Mouse (Mus musculus): Measurements from ENCODE around the gene Boc. TPM values are rescaled to one million over a fixed set of nuclear protein-coding genes. Genes with fewer than 3 reads are reported as not detected.

Gene Boc
- polyA plus RNA-seq, 1 experiment = 1.3 TPM

DNA sequence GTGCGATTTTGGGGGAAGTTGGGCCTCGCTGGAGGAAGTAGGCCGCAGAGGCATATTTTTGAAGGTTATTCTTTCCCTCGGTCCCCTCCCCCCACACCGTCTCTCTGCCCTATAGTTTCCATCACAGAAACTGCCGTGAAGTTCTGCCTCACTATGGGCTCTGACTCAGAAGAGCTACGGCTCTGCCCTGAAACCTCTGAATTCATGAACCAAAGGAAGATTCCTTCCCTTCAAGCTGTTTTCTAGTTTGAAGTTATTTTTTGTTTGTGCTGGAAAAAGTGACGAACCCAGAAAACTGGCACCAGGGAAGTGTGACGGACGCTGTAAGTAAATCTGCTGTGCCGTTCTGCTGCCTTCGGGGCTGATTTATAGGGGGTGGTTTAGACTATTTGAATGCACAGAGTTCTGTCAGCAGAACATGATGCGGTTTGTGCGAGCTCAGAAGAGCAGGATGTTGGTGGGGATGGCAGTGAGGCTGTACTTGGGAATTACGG, 61.7 kb downstream of the Boc start:
- Histone ChIP-seq H3K4me3 (ENCODE audit: low read depth, low read length) (no peak overlapping the region), H3K9me3 (replicated peaks; ENCODE audit: control insufficient read depth, insufficient read depth, low read length, poor library complexity, severe bottlenecking) (no peaks in the 10 kb centered on the region), H3K27me3 (ENCODE audit: control insufficient read depth, insufficient read depth, low read length, poor library complexity, severe bottlenecking) (no peaks in the 10 kb centered on the region), H3K27ac (ENCODE audit: insufficient read depth, low read length) (no peak overlapping the region), H3K36me3 (ENCODE audit: control insufficient read depth, insufficient read depth, low read length, poor library complexity, severe bottlenecking) (no peaks in the 10 kb centered on the region), H3K4me1 (ENCODE audit: control insufficient read depth, insufficient read depth, low read length) (no peaks in the 10 kb centered on the region), H3K9ac (ENCODE audit: low read depth, poor library complexity, severe bottlenecking) (no peak overlapping the region)
- TF ChIP-seq EP300 (IDR thresholded peaks at IDR 0.05; ENCODE audit: insufficient read depth, low read depth, low read length) = no peak
- no peak for TF ChIP-seq CTCF (IDR thresholded peaks at IDR 0.05; ENCODE audit: low read depth, low read length)
- TF ChIP-seq POLR2A (IDR thresholded peaks at IDR 0.05; ENCODE audit: insufficient read depth, low read length) = no peak

DNA sequence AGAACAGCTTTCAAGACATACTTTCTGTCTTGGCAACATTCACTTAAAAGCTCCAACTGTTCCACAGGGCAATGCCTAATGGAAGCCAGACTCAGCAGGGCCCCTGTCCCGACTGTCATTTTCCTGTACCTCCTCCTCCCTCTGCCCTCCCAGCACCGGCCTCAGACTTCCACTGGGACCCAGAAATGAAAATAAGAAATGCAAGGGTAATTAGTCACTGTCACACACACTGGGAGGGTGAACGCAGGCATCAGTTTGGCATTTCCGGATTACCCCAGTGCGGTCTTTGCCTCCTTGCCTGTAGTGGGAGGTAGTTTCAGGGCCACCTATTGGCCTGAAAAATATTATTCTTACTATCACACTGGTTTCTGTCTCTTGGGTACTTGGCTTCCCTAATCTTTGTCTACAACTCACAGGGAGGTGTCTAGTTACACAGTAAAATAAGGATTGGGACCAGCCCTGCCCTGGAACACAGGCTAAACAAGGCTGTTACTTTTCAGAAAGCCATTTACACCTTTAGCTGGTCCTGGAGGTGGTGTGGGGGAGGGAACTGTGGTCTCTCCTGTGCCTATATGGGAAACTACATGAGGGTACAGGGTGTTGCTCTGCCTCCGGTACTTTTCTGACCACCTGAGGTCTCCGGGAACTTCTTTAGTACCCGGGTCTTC, 64.1 kb downstream of the Boc start:
- no peaks in the 10 kb centered on the region for H3K4me1 ChIP-seq (ENCODE audit: control insufficient read depth, insufficient read depth, low read length)
- no peaks in the 10 kb centered on the region for H3K36me3 ChIP-seq (ENCODE audit: control insufficient read depth, insufficient read depth, low read length, poor library complexity, severe bottlenecking)
- no peak overlapping the region for H3K4me3 ChIP-seq (ENCODE audit: low read depth, low read length)
- H3K27ac ChIP-seq (ENCODE audit: insufficient read depth, low read length) = no peak overlapping the region
- H3K9me3 ChIP-seq (replicated peaks; ENCODE audit: control insufficient read depth, insufficient read depth, low read length, poor library complexity, severe bottlenecking) = no peaks in the 10 kb centered on the region
- TF ChIP-seq POLR2A (IDR thresholded peaks at IDR 0.05; ENCODE audit: insufficient read depth, low read length) (no peak), CTCF (IDR thresholded peaks at IDR 0.05; ENCODE audit: low read depth, low read length) (no peak), EP300 (IDR thresholded peaks at IDR 0.05; ENCODE audit: insufficient read depth, low read depth, low read length) (no peak)
- no peak overlapping the region for H3K9ac ChIP-seq (ENCODE audit: low read depth, poor library complexity, severe bottlenecking)
- no peaks in the 10 kb centered on the region for H3K27me3 ChIP-seq (ENCODE audit: control insufficient read depth, insufficient read depth, low read length, poor library complexity, severe bottlenecking)

DNA sequence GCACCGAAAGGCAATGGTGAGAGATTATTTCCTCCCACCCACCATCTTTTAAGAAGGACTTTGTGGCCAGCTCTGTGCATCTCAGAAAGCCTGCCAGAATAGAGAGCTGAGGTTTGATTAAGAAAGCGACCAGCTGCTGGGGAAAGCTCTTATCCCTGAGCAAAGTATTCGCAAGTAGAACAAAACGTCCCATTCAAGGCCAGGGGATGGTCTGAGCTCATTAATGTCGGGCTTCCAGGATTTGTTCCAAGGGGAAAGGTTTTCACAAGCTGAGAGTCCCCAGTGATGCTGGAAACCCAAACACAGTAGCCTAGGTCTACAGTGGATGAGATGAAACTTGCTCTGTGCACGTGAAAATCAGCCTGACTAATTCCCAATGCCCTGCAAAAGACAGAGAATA, 64.8 kb downstream of the Boc start:
- Histone ChIP-seq H3K27me3 (ENCODE audit: control insufficient read depth, insufficient read depth, low read length, poor library complexity, severe bottlenecking) (no peaks in the 10 kb centered on the region), H3K36me3 (ENCODE audit: control insufficient read depth, insufficient read depth, low read length, poor library complexity, severe bottlenecking) (no peaks in the 10 kb centered on the region), H3K4me1 (ENCODE audit: control insufficient read depth, insufficient read depth, low read length) (no peaks in the 10 kb centered on the region), H3K27ac (ENCODE audit: insufficient read depth, low read length) (no peak overlapping the region), H3K9ac (ENCODE audit: low read depth, poor library complexity, severe bottlenecking) (no peak overlapping the region), H3K9me3 (replicated peaks; ENCODE audit: control insufficient read depth, insufficient read depth, low read length, poor library complexity, severe bottlenecking) (no peaks in the 10 kb centered on the region), H3K4me3 (ENCODE audit: low read depth, low read length) (no peak overlapping the region)
- TF ChIP-seq CTCF (IDR thresholded peaks at IDR 0.05; ENCODE audit: low read depth, low read length) (no peak), POLR2A (IDR thresholded peaks at IDR 0.05; ENCODE audit: insufficient read depth, low read length) (no peak)

DNA sequence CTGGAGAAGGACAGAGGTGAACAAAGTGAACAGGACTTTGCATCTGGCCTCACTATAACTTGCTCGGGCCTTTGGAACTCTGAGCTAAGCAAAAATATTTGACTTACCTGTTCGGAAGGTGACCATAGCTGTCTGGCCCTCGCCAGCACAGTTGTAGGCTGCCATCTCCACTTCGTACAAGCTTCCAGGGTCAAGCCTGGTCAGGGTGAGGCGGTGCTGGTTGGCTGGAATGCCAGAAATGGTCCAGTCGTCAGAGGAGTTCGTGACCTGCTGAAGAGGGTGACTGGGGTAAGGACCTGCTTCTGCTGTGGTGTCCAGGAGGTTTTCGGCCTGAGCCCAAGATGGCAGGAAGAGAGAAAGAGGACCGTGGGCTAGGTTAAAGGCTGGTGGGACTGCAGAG, 66.0 kb downstream of the Boc start:
- no peak overlapping the region for H3K9ac ChIP-seq (ENCODE audit: low read depth, poor library complexity, severe bottlenecking)
- TF ChIP-seq POLR2A (IDR thresholded peaks at IDR 0.05; ENCODE audit: insufficient read depth, low read length) = no peak
- no peak for TF ChIP-seq EP300 (IDR thresholded peaks at IDR 0.05; ENCODE audit: insufficient read depth, low read depth, low read length)
- TF ChIP-seq CTCF (IDR thresholded peaks at IDR 0.05; ENCODE audit: low read depth, low read length) = no peak
- no peaks in the 10 kb centered on the region for H3K36me3 ChIP-seq (ENCODE audit: control insufficient read depth, insufficient read depth, low read length, poor library complexity, severe bottlenecking)
- no peaks in the 10 kb centered on the region for H3K27me3 ChIP-seq (ENCODE audit: control insufficient read depth, insufficient read depth, low read length, poor library complexity, severe bottlenecking)
- no peak overlapping the region for H3K27ac ChIP-seq (ENCODE audit: insufficient read depth, low read length)
- no peaks in the 10 kb centered on the region for H3K9me3 ChIP-seq (replicated peaks; ENCODE audit: control insufficient read depth, insufficient read depth, low read length, poor library complexity, severe bottlenecking)
- no peak overlapping the region for H3K4me3 ChIP-seq (ENCODE audit: low read depth, low read length)
- no peaks in the 10 kb centered on the region for H3K4me1 ChIP-seq (ENCODE audit: control insufficient read depth, insufficient read depth, low read length)

DNA sequence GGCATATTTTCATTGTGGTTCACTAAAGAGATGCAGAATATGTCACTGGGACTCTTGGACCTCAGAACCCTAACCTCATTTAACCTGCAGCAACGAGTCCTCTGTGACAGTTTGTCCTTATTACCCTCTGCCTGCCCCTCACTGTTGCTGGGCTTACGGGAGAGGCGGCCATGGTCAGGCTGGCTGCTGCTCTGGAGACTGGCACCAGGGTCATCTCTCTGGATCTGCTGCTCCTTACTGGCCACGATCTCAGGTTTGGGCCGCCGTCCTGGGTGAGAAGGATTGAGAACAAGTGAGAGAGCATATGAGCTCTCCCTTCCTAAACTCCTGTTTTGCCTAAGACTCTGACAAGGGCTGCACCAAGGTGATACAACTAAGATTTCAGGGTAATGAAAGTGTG, 66.5 kb downstream of the Boc start:
- TF ChIP-seq POLR2A (IDR thresholded peaks at IDR 0.05; ENCODE audit: insufficient read depth, low read length) (no peak), EP300 (IDR thresholded peaks at IDR 0.05; ENCODE audit: insufficient read depth, low read depth, low read length) (no peak), CTCF (IDR thresholded peaks at IDR 0.05; ENCODE audit: low read depth, low read length) (no peak)
- H3K27me3 ChIP-seq (ENCODE audit: control insufficient read depth, insufficient read depth, low read length, poor library complexity, severe bottlenecking) = no peaks in the 10 kb centered on the region
- no peaks in the 10 kb centered on the region for H3K9me3 ChIP-seq (replicated peaks; ENCODE audit: control insufficient read depth, insufficient read depth, low read length, poor library complexity, severe bottlenecking)
- H3K4me1 ChIP-seq (ENCODE audit: control insufficient read depth, insufficient read depth, low read length) = no peaks in the 10 kb centered on the region
- H3K27ac ChIP-seq (ENCODE audit: insufficient read depth, low read length) = no peak overlapping the region
- no peak overlapping the region for H3K4me3 ChIP-seq (ENCODE audit: low read depth, low read length)
- H3K36me3 ChIP-seq (ENCODE audit: control insufficient read depth, insufficient read depth, low read length, poor library complexity, severe bottlenecking) = no peaks in the 10 kb centered on the region
- H3K9ac ChIP-seq (ENCODE audit: low read depth, poor library complexity, severe bottlenecking) = no peak overlapping the region

DNA sequence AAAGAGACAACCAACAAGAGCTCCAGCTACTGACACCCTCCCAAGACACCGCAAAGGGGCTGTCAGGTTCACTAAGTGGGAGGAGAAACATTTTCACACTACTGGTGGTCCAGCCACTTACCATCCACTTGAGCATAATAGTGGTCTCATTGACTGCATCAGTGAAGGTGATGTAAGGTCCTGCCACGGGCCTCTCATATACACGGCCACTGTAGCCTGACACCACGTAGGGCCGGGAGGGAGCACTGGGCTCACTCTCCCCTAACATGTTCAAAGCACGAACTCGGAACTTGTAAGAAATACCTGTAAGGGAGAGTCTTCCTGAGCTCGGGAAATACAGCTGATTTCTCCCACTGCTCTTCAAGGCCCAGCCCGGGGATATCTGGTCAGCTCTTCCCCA, 67.6 kb downstream of the Boc start:
- Histone ChIP-seq H3K4me1 (ENCODE audit: control insufficient read depth, insufficient read depth, low read length) (no peaks in the 10 kb centered on the region), H3K4me3 (ENCODE audit: low read depth, low read length) (no peak overlapping the region), H3K27me3 (ENCODE audit: control insufficient read depth, insufficient read depth, low read length, poor library complexity, severe bottlenecking) (no peaks in the 10 kb centered on the region), H3K27ac (ENCODE audit: insufficient read depth, low read length) (no peak overlapping the region), H3K9ac (ENCODE audit: low read depth, poor library complexity, severe bottlenecking) (no peak overlapping the region), H3K9me3 (replicated peaks; ENCODE audit: control insufficient read depth, insufficient read depth, low read length, poor library complexity, severe bottlenecking) (no peaks in the 10 kb centered on the region), H3K36me3 (ENCODE audit: control insufficient read depth, insufficient read depth, low read length, poor library complexity, severe bottlenecking) (no peaks in the 10 kb centered on the region)
- TF ChIP-seq CTCF (IDR thresholded peaks at IDR 0.05; ENCODE audit: low read depth, low read length) (no peak), POLR2A (IDR thresholded peaks at IDR 0.05; ENCODE audit: insufficient read depth, low read length) (no peak), EP300 (IDR thresholded peaks at IDR 0.05; ENCODE audit: insufficient read depth, low read depth, low read length) (no peak)

Data from ES-Bruce4 (cell line).